8 mouse cellular contexts compared by ENCODE assay signal in the genomic region with DNA sequence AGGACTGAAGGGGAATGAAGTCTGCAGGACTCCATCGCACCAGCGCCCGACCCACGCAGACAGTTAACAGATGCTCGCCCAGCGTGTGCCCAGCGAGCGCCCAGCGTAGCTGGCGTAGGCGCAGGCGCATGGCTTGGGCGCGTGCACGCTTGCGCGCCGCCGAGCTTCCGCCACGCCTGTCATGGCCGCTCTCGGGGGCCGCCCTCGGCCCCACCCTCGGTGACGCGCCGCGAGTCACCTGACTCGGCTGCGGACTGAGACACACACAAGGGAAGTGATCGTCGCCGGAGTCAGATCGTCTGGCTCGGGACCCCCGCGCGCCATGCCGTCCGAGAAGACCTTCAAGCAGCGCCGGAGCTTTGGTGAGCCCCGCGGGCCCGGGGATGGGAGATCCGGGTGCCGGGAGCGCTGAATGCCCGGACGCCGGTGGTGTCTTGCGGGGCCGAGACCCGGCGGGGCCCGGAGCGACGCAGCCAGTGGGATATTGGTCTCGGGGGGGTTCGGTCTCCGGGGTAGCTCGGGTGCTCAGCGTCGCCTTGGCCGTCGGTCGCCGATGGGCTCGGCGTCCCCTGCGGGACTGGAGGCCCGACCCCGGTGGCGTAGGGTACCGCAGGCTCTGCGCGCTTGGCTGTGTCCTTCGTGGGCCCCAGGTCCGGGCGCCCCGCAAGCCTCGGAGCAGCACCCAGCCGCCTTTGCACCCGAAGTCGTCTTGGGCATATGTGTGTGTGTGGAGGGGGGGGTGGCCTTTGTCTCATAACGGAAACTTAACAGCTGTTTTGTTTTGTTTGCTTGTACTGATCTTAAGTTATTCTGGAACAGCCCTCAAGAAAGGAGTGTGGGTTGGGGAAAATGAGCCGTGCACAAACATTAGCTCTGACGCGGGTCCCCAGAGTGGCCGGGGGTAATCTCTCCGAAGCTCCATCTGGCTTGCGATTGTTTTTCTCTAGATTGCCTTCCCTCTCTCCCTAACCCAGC. TPM values are rescaled to one million over a fixed set of nuclear protein-coding genes. Genes with fewer than 3 reads are reported as not detected.
DNase-seq lines count a peak whose midpoint lies in the region; ATAC-seq lines count a peak whose summit lies in the region.

A gene (plus strand): TSS at position 159 of the 975 bp plus-strand sequence.

- H3K36me3 ChIP-seq in megakaryocyte, embryonic 14.5 days (replicated peaks; ENCODE audit: low read length), result peaks cover 39% of the 10 kb centered on the region

- H3K27me3 ChIP-seq in megakaryocyte, embryonic 14.5 days (replicated peaks), result no peaks in the 10 kb centered on the region

- DNase-seq in ZHBTc4 (ENCODE audit: low read depth, low spot score), result peak; percentile 97
- DNase-seq in gastrocnemius, adult 8-10 months (ENCODE audit: low spot score in 2 of 2), result peak; percentile 93 to 94
- DNase-seq in hindlimb bud, embryonic 11.5 days (ENCODE audit: extremely low spot score, low read depth, low spot score), result peak; percentile 61
- DNase-seq in left cerebral cortex, adult 8-10 months (ENCODE audit: low spot score in 2 of 2), result peak; percentile 93 to 95
- peak; percentile 97 for DNase-seq in right cerebral cortex, postnatal 10 days (ENCODE audit: low spot score in 2 of 2)
- peak; percentile 97 for DNase-seq in urinary bladder, postnatal 25 days (ENCODE audit: low spot score)

- no peaks in the 10 kb centered on the region for H3K9me3 ChIP-seq in megakaryocyte, embryonic 14.5 days

- H3K4me3 ChIP-seq in megakaryocyte, embryonic 14.5 days (replicated peaks), result peak within 1 kb of the TSS; percentile 98

- peak; percentile 55 for ATAC-seq in common myeloid progenitor, adult 5-6 weeks (replicated peaks; ENCODE audit: low read depth, poor library complexity, severe bottlenecking)

- peaks cover 54% of the 10 kb centered on the region for H3K4me1 ChIP-seq in megakaryocyte, embryonic 14.5 days

RNA-seq across cellular contexts. Expression of the gene that starts here (rescaled TPM):
- total RNA-seq in common myeloid progenitor, adult 5-6 weeks (2017), result 86.6 and 91.3 TPM in 2 replicates
- 100 to 1,000 TPM; 163 to 207 (median 201) TPM for total RNA-seq in gastrocnemius, adult 8-10 months (2022)
- 100 to 1,000 TPM; 159 to 187 (median 173) TPM for total RNA-seq in left cerebral cortex, adult 8-10 months (2022)
- polyA plus RNA-seq in megakaryocyte, embryonic 14.5 days (2012; ENCODE audit: insufficient read depth, low replicate concordance), result 62.1 and 147 TPM in 2 replicates

Comparison
In these comparisons a context has a peak if more than half of its experiments do, and no peak if none do; other contexts are left out.
1. Peak in every context shown above with its lines: DNase-seq, ATAC-seq and H3K4me3 ChIP-seq.